Mouse (Mus musculus) left cerebral cortex, postnatal 36 days (tissue): Measurements from ENCODE around the gene Pdx1. TPM values are rescaled to one million over a fixed set of nuclear protein-coding genes. Genes with fewer than 3 reads are reported as not detected.

Experiments used
- DNase-seq, 2 experiments: peaks; one replicate each; pipeline ENCODE4 v3.0.0; 2021 to 2022; ENCODE audit warnings: low spot score in 2 of 2, mixed read lengths in 1 of 2
- intact Hi-C: fragments of 180-260 bp; cut with DNase I; formaldehyde crosslinking; loops from one replicate; pipeline ENCODE4 v1.15.1; 2025
- total RNA-seq, 2 experiments: library from RNA; stranded (reverse); gene quantifications; 2 replicates each; pipeline ENCODE4 v1.2.3; 2021

Pdx1 gene
- total RNA-seq, 2 experiments from 2014 or later: not detected

- intact Hi-C loops: no loop called here
Measured at GRCm38 (mm10) chr5:147276701-147277546, 7.2 kb downstream of the Pdx1 start.

GRCm38 (mm10) chr5:147277547-147277925 lies 7.8 kb downstream of the Pdx1 start:
- no peak for DNase-seq
- intact Hi-C loops: no loop called here

More at GRCm38 (mm10) chr5:147276701-147277546, 7.2 kb downstream of the Pdx1 start:
- no peak for DNase-seq

DNA sequence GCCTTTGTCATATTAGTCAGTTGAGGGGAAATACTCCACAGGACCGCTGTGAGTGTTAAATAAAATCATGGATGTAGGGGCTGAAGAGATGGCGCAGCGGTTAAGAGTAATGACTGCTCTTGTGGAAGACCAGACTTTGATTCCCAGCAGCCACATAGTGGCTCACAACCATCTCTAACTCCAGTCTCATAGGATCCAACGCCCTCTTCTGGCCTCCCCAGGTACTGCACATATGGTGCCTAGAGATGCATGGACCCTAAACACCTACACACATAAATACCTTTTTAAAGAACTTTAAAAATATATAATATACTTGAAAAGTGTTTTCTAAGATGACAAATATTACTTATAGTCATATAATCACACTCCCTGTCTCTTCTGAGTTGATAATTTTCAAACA lies 14.6 kb downstream of the Pdx1 start:
- intact Hi-C loops: no loop called here
- DNase-seq: no peak

- intact Hi-C loops: loop anchor here (2.0 kb wide), 1 partner anchor 377 kb away; no protein-coding TSS in a partner anchor
- no peak for DNase-seq
Measured at GRCm38 (mm10) chr5:147291764-147292505, 22.2 kb downstream of the Pdx1 start.

GRCm38 (mm10) chr5:147292506-147293120 lies 22.9 kb downstream of the Pdx1 start:
- no peak for DNase-seq
- intact Hi-C loops: loop anchor here (2.0 kb wide), 1 partner anchor 378 kb away; no protein-coding TSS in a partner anchor

DNA sequence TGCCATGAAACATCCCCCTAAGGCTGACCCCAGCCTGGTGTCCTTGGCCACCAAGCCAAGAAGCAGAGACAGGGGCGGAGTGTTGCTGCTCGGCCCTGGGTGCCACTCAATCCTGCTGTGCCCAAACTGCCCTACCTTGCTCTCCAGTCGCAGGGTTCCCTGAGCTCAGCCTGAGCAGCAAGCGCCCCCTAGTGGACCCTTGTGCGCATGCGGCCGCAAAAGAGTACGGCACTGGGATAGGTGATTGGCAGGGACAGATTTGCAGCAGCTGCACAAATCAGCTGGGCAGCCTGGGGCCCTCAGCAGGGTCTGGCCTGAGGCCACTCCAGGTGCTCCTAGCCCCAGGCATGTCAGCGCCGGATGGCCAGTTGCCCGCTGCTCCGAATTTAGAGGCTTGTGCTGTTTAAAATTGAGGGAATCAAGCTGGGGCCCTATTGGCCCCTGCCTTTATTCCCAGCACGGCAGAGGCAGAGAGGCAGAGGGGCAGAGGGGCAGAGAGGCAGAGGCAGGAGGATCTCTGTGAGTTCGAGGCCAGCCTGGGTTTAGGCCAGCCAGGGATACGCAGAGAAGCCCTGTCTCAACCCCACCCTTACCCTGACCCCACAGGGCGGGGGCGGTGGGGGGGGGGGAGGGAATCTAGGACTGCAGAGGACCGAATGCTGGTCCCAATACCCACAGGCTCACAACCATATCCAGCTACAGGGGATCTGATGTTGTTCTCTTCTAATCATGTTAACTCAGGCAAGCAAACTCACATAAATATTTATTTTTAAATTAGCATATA lies 23.6 kb downstream of the Pdx1 start:
- DNase-seq: no peak
- intact Hi-C loops: loop anchor here (2.0 kb wide), 1 partner anchor 379 kb away; no protein-coding TSS in a partner anchor

- intact Hi-C loops: no loop called here
- DNase-seq: no peak
Measured at GRCm38 (mm10) chr5:147294121-147294520, 24.4 kb downstream of the Pdx1 start.

- intact Hi-C loops: no loop called here
- no peak for DNase-seq
Measured at GRCm38 (mm10) chr5:147297249-147297648, 27.5 kb downstream of the Pdx1 start.

- no peak for DNase-seq
- intact Hi-C loops: loop anchor here (1.0 kb wide), 1 partner anchor 385 kb away; no protein-coding TSS in a partner anchor
Measured at GRCm38 (mm10) chr5:147299255-147300000, 29.7 kb downstream of the Pdx1 start.

DNA sequence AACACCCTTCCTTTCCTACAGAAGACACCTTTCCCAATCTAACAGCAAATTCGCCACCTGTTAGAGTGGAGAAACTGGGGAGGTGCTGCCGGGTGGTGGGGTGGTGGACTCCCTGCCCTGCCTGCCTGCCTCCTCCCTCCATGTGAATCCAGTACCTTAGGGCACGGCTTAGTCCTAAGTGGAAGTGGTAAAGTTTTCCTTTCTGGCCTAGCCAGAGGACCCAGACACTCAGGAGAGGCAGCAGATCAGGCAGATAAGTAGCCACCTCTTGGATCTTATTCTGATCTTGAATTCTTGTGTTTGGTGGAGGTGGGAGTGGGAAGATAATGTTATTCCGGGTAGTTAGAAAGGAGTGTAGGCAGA lies 30.2 kb downstream of the Pdx1 start:
- intact Hi-C loops: loop anchor here (10.0 kb wide), 1 partner anchor 425 kb away; the partner anchor contains the start of gene Flt1
- DNase-seq: no peak

DNA sequence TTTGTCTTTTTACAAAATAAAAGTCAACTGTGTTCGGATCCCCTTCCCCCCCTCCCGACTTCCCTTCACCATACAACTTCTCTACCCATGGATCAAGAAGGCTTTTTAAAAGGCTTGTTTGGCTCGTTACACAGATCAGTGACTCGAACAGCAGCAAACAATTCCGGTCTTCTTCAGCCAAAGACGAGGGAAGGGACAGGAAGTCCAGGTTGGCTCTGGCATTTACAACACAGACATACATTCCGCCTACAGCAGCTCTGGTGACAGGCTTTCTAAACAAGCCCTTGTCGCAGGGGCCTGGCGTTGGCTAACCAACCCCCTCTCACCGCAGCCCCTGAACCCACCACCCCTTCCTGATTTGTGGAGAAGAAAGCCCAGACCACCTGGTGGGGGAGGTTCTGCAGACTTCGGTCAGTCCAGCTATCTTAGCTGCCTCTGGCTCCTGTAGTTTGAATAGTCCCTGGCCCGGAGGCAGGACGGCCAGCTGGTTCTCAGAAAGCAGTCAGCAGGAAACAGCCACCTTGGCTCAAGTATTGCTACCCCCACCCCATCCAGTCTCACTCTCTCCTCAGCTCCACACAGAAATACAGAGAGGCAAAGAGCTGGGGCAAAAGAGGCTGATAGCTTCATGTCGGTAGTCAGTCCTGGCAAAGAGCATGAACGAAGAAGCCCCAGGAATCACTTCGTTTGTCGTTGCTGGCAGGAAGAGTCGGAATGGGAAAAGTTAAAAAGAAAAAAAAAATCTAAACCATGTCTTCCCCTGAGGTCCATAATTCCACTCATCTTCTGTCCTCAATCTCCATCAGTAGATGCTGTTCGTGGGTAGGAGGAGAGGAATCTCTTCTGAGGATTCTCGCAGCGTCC lies 31.4 kb downstream of the Pdx1 start:
- no peak for DNase-seq
- intact Hi-C loops: loop anchor here (10.0 kb wide), 1 partner anchor 424 kb away; the partner anchor contains the start of gene Flt1

DNA sequence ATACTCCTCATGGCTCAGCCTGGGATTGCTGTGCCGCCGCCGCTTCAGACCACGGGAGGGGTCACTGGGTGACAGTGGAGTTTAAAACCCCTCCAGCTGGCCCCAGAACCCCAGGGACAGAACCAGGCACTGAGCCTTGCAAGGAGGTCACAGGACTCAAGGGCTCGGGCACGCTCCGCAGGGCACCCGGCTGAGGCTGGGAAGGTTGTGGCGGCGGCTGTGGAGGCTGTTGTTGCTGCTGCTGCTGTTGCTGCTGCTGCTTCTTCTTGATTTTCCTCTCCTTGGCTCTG lies 32.0 kb downstream of the Pdx1 start:
- intact Hi-C loops: loop anchor here (10.0 kb wide), 1 partner anchor 423 kb away; the partner anchor contains the start of gene Flt1
- no peak for DNase-seq

DNA sequence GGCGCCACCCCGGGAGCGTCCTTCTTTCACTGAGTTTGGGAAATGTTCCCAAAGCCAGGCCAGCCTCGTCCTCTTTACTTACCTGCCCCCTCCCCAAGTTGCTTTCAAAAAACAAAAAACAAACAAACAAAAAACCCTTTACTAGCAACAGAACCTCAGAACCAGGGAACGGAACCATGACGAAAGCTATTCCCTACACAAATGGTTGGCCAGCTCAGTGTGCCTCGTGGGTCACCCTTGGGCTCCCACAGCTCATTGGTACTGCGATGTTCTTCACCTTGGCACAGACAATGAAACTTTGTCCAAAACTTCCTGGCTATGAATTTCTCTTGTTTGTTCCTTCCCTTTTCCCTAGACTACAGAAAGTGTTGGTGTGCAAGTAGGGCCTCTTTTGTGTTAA lies 32.4 kb downstream of the Pdx1 start:
- no peak for DNase-seq
- intact Hi-C loops: loop anchor here (10.0 kb wide), 1 partner anchor 423 kb away; the partner anchor contains the start of gene Flt1

- DNase-seq: no peak
- intact Hi-C loops: loop anchor here (10.0 kb wide), 1 partner anchor 422 kb away; the partner anchor contains the start of gene Flt1
Measured at GRCm38 (mm10) chr5:147302746-147303400, 33.1 kb downstream of the Pdx1 start.

- intact Hi-C loops: loop anchor here (5.0 to 10.0 kb wide), 3 partner anchors 32 to 420 kb away; partner anchors contain the start of genes Flt1 and Gsx1
Measured at GRCm38 (mm10) chr5:147304276-147305155, 34.8 kb downstream of the Pdx1 start.

GRCm38 (mm10) chr5:147305166-147305565 lies 35.4 kb downstream of the Pdx1 start:
- DNase-seq: no peak
- intact Hi-C loops: loop anchor here (5.0 to 10.0 kb wide), 3 partner anchors 33 to 420 kb away; partner anchors contain the start of genes Flt1 and Gsx1

More at GRCm38 (mm10) chr5:147304276-147305155, 34.8 kb downstream of the Pdx1 start:
- DNase-seq: no peak
